Mouse (Mus musculus) left cerebral cortex, postnatal 10 days (tissue): ENCODE results near the gene Gm45837. TPM values are rescaled to one million over a fixed set of nuclear protein-coding genes. Genes with fewer than 3 reads are reported as not detected.
A peak's percentile ranks its signal among the peaks of the same experiment; 100 is the strongest.

Experiments used
- DNase-seq, 2 experiments: peaks; one replicate each; pipeline ENCODE4 v3.0.0; 2021 to 2022; ENCODE audit warnings: low spot score in 2 of 2, mixed read lengths in 1 of 2; ENCODE audit errors: extremely low spot score in 1 of 2
- intact Hi-C: fragments of 180-260 bp; cut with DNase I; formaldehyde crosslinking; loops from one replicate; pipeline ENCODE4 v1.15.1; 2025
- total RNA-seq, 2 experiments: library from RNA; stranded (reverse); gene quantifications; 2 replicates each; pipeline ENCODE4 v1.2.3; 2021

Gm45837 gene
- total RNA-seq, 2 experiments from 2014 or later: 1.1 to 1.8 TPM

- intact Hi-C loops: no loop called here
- DNase-seq: peak in 1 of 2 experiments; percentile 61
These were observed 25.4 kb upstream of the Gm45837 start for GRCm38 (mm10) chr7:101385331-101385733.

GRCm38 (mm10) chr7:101385866-101386452 lies 24.7 kb upstream of the Gm45837 start:
- intact Hi-C loops: no loop called here
- peak in 1 of 2 experiments; percentile 67 for DNase-seq

GRCm38 (mm10) chr7:101389256-101389655 lies 21.4 kb upstream of the Gm45837 start:
- intact Hi-C loops: no loop called here
- no peak for DNase-seq

GRCm38 (mm10) chr7:101391909-101392479 lies 18.7 kb upstream of the Gm45837 start:
- DNase-seq: no peak
- intact Hi-C loops: no loop called here

GRCm38 (mm10) chr7:101393015-101393414 lies 17.7 kb upstream of the Gm45837 start:
- intact Hi-C loops: no loop called here
- no peak for DNase-seq

GRCm38 (mm10) chr7:101393694-101394504 lies 16.8 kb upstream of the Gm45837 start:
- intact Hi-C loops: no loop called here
- peak in 1 of 2 experiments; percentile 79 for DNase-seq

- no peak for DNase-seq
- intact Hi-C loops: no loop called here
These were observed 16.1 kb upstream of the Gm45837 start for GRCm38 (mm10) chr7:101394569-101394968.

GRCm38 (mm10) chr7:101395471-101395870 lies 15.2 kb upstream of the Gm45837 start:
- intact Hi-C loops: no loop called here
- no peak for DNase-seq

GRCm38 (mm10) chr7:101397175-101397574 lies 13.5 kb upstream of the Gm45837 start:
- intact Hi-C loops: no loop called here

GRCm38 (mm10) chr7:101401510-101401909 lies 9.2 kb upstream of the Gm45837 start:
- DNase-seq: no peak
- intact Hi-C loops: no loop called here

More at GRCm38 (mm10) chr7:101397175-101397574, 13.5 kb upstream of the Gm45837 start:
- DNase-seq: no peak

GRCm38 (mm10) chr7:101403831-101404230 lies 6.9 kb upstream of the Gm45837 start:
- intact Hi-C loops: no loop called here

GRCm38 (mm10) chr7:101412796-101413195 lies 2.1 kb downstream of the Gm45837 start:
- intact Hi-C loops: loop anchor here (5.0 kb wide), 1 partner anchor 210 kb away; no protein-coding TSS in a partner anchor
- DNase-seq: peak; percentile 83 to 89

More at GRCm38 (mm10) chr7:101403831-101404230, 6.9 kb upstream of the Gm45837 start:
- no peak for DNase-seq

GRCm38 (mm10) chr7:101414209-101414608 lies 3.5 kb downstream of the Gm45837 start:
- no peak for DNase-seq
- intact Hi-C loops: loop anchor here (5.0 kb wide), 1 partner anchor 208 kb away; no protein-coding TSS in a partner anchor

- peak in 1 of 2 experiments; percentile 71 for DNase-seq
- intact Hi-C loops: loop anchor here (5.0 kb wide), 1 partner anchor 207 kb away; no protein-coding TSS in a partner anchor
These were observed 4.2 kb downstream of the Gm45837 start for GRCm38 (mm10) chr7:101414661-101415511.

GRCm38 (mm10) chr7:101415512-101416100 lies 4.9 kb downstream of the Gm45837 start:
- no peak for DNase-seq
- intact Hi-C loops: no loop called here

- intact Hi-C loops: no loop called here
- no peak for DNase-seq
These were observed 5.7 kb downstream of the Gm45837 start for GRCm38 (mm10) chr7:101416391-101416790.

GRCm38 (mm10) chr7:101419013-101419770 lies 8.5 kb downstream of the Gm45837 start:
- intact Hi-C loops: no loop called here
- no peak for DNase-seq

GRCm38 (mm10) chr7:101421529-101421928 lies 10.8 kb downstream of the Gm45837 start, which contains the start of gene Pde2a:
Gene Pde2a (plus strand): TSS chr7:101421691.
- DNase-seq: peak; percentile 71 to 73
- intact Hi-C loops: no loop called here
